Mouse (Mus musculus) liver, adult 2 months (tissue): Measurements from ENCODE around the gene Lonp2.

Experiments used
- CTCF ChIP-seq: fragments of 200-500 bp; IDR thresholded peaks from 2 replicates; pipeline ENCODE4 v1.5.1; 2011; ENCODE audit warnings: low read depth, low read length, control low read depth
- POLR2A ChIP-seq: fragments of 200-500 bp; IDR thresholded peaks from 2 replicates; pipeline ENCODE4 v1.6.1; 2011; ENCODE audit warnings: low read length, control low read depth; ENCODE audit not compliant: insufficient read depth; ENCODE audit errors: extremely low read depth

- no peak for TF ChIP-seq POLR2A
- TF ChIP-seq CTCF: no peak
These were observed 94.6 kb downstream of the Lonp2 start for GRCm38 (mm10) chr8:86718332-86718994.
